Mouse (Mus musculus) CD4-positive, CD25-positive, alpha-beta regulatory T cell, adult 2 months (primary cell): ENCODE measurements around the gene Urgcp.

Experiments used
- DNase-seq: peaks from one replicate; pipeline ENCODE4 v3.0.0-alpha.2; 2012; ENCODE audit warnings: low read depth, low spot score

The Urgcp gene

DNA sequence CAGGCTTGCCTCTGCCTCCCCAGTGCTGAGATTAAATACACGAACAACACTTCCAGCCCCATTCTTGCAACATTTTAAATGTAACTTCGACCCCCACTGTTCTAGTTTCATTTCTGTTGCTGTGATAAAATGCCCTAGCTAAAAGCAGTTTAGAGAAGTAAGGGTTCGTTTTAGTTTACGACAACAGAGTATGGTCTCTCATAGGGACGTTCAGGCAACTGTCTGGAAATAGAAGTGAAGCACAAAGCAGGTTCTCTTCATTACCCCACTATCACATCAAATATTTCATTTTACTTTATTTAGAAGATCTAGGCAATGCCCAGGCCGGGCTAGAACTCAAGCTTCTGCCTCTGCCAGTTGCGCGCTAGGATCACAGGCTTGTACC, 25.5 kb upstream of the Urgcp start:
- DNase-seq = no peak

DNA sequence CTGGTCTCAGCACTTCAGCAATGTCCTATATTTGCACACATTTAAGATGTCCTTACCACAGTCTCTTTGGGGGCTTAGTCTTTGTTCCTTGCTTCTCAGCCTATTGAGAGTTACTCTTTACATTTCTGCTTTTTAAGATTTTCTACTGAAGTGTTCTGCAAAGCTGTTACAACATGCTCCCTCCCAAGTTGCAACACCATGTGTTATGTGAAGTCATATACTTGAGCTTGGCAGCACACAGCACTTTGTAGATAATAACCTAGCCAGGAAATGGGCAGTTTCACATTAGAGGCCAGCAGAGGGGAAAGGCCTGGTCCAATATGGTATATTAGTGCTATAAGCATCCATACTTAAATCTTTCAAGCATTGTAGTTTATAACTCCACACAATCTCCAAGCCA, 23.6 kb upstream of the Urgcp start:
- DNase-seq = no peak

DNA sequence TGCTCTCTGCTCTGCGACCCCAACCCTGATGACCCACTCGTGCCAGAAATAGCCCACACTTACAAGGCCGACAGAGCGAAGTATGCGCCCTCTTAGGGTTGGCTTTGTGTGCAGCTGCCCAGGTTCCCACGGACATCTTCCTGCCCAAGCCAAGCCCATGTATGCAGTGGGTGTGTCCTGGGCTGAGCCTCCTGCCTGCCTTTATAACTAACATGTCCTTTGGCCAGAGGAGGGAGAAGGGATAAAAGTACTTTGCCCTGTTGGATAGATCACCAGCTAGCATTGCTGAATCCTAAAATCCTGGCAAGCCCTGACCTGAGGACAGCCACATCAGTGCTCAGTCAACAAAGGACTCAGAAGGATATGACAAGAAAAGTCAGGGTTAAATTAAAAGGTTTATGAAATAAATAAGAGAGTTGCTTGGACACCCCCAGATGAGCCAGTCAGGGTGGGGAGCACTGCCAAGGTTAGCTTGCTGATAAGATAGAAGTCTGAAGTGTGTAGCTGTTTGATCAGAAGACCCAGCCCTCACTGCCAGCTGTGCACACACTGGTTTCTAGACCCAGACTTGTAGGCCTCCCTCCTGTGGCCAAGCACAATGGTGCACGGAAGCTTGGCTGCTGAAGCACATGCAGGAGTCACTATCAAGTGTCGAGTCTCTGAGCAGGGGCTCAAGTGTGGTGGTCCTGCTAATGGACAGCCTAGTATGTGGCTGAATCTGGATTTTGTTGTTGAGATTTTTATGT, 20.2 kb upstream of the Urgcp start:
- DNase-seq = peak; percentile 28

DNA sequence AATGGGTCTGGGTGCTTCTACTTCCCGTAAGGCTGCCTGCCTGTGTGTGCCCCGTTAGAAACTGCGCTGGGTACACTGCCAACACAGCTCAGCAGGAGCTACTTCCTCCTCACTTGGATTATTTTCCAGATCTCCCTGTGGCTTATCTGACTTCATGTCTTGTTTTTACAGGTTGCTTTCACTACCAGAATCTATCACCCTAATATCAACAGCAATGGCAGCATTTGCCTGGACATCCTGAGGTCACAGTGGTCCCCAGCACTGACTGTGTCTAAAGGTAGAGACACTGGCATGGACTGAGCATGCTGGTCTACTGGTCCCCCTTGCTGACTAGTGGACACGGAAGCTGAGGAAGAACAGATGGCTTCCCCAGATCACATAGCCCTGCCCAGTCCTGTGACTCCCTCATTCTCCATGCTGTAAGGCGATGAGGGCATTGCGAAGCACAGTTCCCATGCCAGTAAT, 17.9 kb upstream of the Urgcp start:
- DNase-seq = no peak

DNA sequence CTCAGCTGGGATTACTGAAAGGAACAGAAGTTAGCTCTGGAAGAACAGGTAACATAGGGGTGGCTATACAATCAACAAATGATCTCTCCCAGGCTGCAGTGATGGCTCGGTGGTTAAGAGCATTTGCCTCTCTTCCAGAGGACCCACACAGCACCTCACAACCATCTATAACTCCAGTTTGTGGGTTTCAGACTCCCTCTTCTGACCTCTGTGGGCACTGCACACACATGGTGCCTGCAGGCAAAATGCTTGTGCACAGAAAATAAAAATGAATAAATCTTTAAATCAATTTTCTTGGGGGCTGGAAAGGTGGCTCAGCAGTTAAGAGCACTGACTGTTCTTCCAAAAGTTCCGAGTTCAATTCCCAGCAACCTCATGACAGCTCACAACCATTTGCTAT, 16.3 kb upstream of the Urgcp start:
- peak; percentile 45 for DNase-seq

DNA sequence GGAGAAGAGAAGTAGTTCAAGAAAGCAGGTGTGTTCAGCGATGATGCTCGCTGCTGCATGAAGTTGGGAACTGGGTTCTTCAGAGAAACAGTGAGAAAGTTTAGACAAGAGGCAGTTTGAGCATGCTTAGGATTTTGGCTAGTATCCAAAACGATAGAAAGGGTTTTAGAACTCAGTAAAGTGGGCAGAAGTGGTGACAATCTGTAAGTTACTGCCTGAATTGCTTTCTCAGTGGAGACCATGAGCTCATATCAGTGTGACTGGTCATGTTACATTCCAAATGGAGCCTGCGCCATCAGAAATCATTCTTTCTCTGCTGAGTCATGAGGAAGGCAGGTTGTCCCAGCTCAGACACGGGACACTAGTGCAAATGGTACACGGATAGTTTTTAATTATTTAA, 3.8 kb upstream of the Urgcp start:
- DNase-seq = no peak

DNA sequence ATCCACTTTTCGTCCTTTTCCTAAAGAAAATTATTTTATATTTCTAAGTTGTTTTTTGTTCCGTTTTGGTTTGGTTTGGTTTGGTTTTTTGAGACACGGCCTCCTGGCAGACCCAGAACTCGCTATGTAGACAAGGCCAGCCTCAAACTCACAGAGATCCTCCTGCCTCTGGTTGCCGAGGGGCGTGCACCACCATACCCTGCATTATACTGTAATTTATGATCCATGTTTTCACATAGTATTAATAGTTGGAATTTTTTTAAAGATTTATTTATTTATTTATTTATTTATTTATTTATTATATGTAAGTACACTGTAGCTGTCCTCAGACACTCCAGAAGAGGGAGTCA, 432 bp upstream of the Urgcp start:
- DNase-seq = no peak

DNA sequence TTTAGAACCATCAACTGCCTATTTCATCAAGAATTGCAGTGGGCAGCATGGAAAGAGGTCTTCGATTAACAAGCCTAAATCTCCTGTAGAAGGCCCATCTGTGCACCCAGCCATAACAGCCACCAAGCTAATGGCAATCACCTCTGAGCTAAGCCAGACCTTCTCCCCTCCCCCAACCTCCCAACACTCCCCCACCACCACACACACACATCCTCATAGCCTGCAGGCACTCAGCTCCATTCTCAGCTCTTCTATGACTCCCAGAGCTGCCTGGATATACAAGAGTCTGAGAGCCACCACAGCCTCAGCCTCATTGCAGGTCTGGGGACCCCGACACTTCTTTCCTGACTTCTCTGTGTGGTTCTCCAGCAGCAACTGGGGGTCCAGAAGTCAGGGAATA, 8.4 kb downstream of the Urgcp start:
- no peak for DNase-seq

DNA sequence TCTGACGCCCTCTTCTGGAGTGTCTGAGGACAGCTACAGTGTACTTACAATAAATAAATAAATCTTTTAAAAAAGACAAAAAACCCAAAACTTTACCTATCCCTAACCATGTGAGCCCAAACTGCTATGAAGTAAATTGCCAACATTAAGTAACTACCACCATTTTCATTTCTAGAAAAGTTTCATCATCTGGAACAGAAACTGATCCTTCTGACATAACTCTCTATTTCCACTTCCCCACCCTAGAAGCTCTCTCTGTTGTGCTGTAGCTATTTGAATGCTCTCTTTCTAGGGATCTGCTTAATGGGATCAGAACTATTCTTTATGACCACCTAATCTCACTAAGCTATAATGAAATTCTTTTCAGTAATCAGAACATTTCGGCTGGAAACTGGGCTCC, 17.2 kb downstream of the Urgcp start:
- DNase-seq = no peak

DNA sequence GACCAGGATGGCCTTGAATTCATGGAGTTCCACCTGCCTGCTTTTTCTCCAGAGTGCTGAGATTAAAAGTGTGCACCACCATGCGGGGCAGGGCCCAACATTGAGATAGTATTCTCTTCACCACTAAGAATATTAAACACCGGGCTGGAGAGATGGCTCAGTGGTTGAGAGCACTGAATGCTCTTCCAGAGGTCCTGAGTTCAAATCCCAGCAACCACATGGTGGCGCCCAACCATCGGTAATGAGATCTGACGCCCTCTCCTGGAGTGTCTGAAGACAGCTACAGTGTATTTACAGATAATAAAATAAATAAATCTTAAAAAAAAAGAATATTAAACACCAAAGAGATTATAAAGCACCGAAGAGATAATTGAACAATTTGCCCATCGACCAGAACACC, 20.1 kb downstream of the Urgcp start:
- DNase-seq = peak; percentile 69

DNA sequence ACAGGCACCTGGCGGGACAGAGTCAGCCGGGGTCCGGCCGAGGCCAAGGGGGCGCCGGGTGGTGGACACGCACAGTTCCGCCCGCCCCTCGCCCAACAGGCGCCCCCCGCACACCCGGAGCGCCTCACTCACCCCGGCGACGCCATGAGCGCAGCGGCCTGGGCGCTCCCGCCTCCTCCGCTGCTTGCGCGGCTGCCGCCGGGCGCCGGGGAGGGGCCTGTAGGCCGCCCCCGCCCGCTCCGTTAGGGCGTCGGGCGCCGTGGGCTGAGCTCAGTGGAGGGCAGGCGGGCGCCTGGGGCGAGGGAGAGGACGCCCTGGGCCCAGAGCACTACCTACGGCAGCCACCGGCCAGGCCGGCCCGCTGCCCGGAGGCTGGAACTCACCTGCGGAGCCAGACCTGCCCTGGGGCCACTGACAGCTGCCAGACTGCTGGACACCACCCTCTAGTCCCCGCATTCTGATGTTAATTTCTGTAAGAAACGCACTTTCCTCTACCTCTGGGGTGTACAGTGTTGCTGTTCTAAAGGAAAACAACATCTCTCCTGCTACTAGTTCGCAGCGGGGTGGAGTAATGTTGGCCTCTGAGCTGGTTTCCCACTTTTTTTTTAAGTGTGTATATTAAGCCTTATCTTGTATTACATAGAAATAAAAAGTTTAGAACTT, 21.1 kb downstream of the Urgcp start:
- DNase-seq = peak; percentile 87

DNA sequence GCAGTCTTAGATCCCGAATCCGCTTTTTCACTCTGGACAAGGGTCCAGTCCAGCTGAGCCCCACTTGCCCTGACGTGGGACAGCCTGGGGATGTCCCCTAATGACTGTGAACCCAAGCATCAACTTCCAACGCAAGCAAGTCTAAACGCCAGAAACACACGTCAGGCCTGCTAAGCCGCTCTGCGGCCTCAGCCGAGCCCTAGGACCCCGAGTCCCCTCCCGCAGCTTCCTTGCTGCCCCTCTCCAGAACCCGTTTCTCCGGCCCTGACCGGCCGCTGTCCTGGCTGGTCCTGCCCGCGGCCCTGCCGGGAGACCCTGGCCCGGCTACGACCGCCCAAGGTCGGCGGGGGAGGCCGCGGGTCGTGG, 21.6 kb downstream of the Urgcp start:
- DNase-seq = peak; percentile 51

DNA sequence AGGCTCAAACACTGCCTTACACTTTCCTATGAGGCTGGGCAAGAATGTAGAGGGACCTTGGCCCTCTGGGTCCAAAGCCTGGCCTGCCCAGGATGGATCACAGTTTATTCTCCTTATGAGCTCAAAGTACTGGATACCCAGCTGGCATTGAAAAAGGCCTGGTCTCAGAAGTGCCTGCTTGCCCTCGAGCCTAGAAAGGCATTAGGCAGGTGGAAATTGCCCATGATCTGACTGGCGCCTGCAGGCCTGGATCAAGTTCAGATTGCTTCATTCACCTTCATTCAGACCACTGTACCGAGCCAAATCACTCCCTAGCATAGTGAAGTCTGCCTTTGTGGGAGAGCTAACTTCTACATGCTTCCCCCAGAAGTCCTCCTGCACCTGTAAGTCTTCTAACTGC, 22.3 kb downstream of the Urgcp start:
- no peak for DNase-seq

DNA sequence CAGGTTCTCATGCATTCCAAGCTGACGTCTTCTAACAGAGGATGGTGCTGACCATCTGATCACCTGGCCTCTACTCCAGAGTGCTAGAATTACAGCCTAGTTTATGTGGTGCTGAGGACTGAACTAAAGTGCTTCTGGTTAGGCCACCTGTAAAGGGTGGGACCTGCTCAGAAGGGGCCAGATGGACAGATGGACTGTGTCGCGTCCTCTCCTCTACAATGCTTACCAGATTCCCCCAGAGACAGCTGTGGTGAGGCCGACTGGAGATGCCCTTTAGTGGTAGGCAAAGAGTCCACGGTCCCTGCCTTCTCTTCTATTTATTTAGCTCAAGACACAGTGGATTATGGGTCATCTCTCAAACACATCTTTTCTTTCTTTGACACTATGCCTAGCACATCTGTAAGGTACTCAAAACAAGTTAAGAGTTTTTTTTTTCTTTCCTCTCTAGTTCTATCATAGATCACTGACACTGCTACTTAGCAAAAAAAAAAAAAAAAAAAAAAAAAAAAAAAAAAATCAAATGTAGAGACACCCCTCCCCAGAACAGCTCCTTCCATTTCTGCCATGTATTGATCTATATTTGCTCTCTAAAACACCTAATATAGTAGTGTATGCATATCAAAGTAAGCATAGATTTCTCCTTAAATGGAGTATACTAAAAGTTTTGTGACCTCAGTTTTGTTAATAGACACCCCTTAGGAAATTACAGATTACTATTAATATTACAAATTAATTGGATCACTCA, 23.1 kb downstream of the Urgcp start:
- no peak for DNase-seq

DNA sequence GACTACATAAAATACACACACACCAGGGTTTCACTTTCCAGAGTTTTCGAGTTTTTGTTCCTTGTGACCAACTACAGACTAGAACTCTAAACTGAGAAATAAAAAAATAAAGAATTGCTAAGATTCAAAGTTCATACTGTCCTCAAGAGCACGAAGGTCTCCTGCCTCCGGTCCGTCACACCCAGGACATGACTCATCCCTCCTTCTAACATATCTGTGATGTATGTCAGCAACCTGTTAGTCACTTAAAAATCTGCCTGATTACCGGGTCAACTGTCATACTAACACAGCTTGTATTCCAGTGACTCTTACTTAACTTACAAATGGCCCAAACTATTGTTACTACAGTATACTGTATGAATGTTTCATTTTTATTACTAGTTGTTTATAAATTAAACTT, 25.0 kb downstream of the Urgcp start:
- DNase-seq = peak; percentile 24

DNA sequence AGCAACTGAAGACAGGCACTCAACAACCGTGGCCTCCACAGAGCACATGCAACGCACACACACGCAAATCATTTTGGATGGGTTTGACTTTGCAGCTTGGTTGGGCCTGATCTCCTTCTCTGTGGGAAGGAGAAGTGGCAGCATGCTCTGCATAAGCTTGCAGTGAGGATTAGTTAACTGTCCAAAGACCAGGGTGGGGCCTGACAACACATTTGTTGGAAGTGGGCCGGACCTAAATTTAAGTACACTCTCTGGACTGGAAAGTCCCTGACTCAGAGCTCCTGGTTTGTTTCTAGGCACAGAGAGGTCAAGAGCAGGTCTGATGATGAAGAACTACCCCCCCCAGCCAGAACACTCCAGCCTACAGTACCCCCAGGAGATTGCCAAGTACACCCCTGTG, 27.9 kb downstream of the Urgcp start:
- no peak for DNase-seq

DNA sequence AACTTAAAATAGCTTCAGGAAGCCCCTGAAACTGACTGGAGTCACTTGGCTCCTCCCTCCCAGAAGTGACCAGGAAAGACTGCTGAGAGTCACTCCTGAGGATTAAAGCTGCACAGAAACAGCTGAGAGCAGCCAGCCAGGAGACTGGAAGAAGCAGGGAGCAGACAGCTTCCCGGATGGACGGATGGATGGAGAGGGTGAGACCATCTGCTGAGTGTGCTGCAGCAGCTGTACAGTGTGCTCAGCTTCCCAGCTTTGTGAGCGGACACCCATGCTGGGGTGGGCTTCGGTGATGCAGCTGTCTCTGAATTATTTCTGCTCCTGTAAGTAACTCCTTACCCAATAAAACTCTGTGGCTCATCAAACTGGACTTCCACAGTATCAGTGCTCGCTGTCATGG, 29.8 kb downstream of the Urgcp start:
- DNase-seq = no peak

DNA sequence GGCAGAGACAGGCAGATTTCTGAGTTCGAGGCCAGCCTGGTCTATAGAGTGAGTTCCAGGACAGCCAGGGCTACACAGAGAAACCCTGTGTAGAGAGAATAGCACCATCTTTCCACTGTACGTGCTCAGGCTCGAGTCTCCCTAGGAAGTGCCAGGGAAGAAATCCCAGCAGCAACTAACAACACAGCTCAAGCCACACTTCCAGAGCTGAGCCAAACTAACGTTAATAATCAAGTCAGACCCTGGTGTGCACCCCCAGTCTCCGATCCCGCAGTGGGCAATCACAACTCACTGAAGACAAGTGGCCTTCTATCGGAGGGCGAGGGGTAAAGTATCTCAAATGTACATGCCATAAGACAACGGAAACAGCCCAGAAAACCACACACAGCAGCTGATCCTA, 32.6 kb downstream of the Urgcp start:
- DNase-seq = no peak

DNA sequence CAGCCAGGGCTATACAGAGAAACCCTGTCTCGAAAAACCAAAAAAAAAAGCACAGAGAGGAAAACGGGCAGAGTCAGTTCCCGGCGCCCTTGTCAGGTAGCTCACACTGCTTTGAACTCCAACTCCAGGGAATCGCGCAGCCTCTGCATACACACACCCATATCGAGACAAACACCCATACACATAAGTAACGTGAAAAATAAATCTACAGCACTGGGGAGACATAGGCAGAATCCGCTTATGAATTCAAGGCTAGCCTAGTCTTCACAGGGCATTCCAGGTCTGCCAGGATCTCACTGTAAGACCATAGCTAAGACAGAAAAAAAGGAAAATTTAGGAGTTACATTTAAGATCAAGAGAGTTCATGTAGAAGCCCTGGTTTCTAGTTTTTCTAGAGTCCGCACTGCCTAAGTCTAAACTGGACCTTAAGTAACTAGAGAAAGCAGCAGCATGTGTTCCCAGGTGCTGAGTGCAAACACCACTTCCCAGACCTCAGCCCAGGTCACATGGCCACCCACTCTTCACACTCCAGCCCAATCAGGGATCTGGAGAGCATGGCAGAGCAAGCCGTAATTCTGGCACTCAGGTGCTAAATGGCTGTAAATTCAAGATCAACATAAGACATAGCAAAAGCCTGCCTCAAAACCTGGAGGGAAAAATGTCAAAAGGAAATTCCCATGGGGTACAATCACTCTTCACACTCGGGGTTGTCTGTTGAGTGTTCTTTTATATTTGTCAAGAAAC, 43.4 kb downstream of the Urgcp start:
- no peak for DNase-seq

DNA sequence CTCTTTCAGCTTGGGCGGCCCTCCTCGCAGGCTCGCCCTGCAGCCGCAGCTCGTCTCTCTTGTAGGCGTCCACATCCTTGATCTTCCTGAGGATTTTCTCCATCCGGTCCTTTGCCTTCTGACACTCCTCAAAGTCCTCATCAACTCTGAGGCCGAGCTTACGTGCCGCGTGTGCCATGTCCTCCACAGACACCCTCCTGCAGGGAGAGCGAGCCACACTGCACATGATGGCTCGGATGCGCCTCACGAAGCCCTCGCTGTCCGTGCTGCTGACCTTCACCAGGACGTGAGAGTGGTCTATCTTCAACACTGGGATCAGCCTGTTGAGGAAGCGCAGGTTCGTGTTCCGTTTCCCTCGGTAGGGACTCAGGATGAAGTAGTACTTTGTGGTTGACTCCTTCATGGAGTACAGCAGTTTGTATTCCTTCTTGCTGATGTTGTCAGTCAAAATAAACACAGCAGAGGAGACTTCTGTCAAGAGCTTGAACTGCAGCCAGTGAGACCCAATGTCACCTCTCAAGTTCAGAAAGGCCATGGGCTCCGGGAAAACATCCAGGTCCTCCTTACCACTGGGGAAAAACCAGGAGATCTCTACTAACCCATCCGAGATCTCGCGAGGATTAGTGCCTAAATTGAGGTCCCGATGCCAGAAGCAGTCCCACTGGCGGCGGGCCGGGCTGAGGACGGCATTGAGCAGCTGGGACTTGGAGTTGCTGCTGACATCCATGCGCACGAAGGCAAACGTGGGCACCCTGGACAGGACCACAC, 45.1 kb downstream of the Urgcp start:
- no peak for DNase-seq

DNA sequence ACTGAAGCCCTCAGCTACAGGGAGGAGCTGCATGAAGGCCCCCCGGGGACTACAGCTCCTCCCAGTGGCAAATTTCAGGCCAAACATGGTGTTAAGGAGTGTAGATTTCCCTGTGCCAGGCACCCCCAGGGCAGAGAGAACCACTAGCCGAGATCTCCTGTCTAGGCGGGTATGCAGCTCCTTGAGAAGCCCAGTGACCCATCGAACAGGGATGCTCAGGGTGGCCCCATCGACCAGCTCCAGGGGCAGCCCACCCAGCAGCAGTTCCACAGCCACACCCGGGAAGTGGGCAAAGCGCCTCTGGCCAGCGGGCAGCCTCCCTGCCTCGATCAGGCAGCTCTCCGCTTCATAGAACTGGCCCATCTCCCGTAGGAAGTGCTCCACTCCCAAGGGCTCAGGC, 45.9 kb downstream of the Urgcp start:
- no peak for DNase-seq
